Mouse (Mus musculus): ENCODE data around the gene Steap1.

Gene Steap1

GRCm38 (mm10) chr5:5686973-5687372 is 62.2 kb downstream of the Steap1 start:
- DNase-seq (ENCODE audit: low read depth), result no peak

All from induced T-regulatory cell, adult 2 months (primary cell).